Mouse (Mus musculus) neural tube, embryonic 11.5 days (tissue): Measurements from ENCODE around the gene Pakap. TPM values are rescaled to one million over a fixed set of nuclear protein-coding genes. Genes with fewer than 3 reads are reported as not detected.

Experiments used
- ATAC-seq: fragments of 200-750 bp; cut with Nextera tagmentation; 2 replicates; pipeline ENCODE4 v1.8.0; 2017; ENCODE audit warnings: moderate number of reproducible peaks, mild to moderate bottlenecking, moderate TSS enrichment, moderate library complexity; ENCODE audit not compliant: insufficient read depth, low FRiP score, low TSS enrichment
- DNase-seq: peaks from one replicate; pipeline ENCODE4 v3.0.0-alpha.2; 2015; ENCODE audit warnings: low spot score
- H3K27ac ChIP-seq: fragments of 300-500 bp; sonication (generic); 2 replicates; pipeline ENCODE4 v1.5.1; 2014; ENCODE audit warnings: low read depth, mild to moderate bottlenecking, low read length
- H3K27me3 ChIP-seq: fragments of 300-500 bp; sonication (generic); 2 replicates; pipeline ENCODE4 v1.6.1; 2014; ENCODE audit warnings: mild to moderate bottlenecking, low read length, mixed read lengths; ENCODE audit not compliant: control insufficient read depth, insufficient read depth
- H3K36me3 ChIP-seq: fragments of 300-500 bp; sonication (generic); 2 replicates; pipeline ENCODE4 v1.6.1; 2014; ENCODE audit warnings: mild to moderate bottlenecking, low read length, moderate library complexity, mixed read lengths; ENCODE audit not compliant: control insufficient read depth, insufficient read depth
- H3K4me1 ChIP-seq: fragments of 300-500 bp; sonication (generic); 2 replicates; pipeline ENCODE4 v1.6.1; 2014; ENCODE audit warnings: low read length, mixed read lengths; ENCODE audit not compliant: control insufficient read depth, insufficient read depth
- H3K4me2 ChIP-seq: fragments of 300-500 bp; sonication (generic); 2 replicates; pipeline ENCODE4 v1.6.1; 2014; ENCODE audit warnings: low read depth, mild to moderate bottlenecking, moderate library complexity
- H3K4me3 ChIP-seq: fragments of 300-500 bp; sonication (generic); 2 replicates; pipeline ENCODE4 v1.5.1; 2014; ENCODE audit warnings: low read depth, low read length
- H3K9ac ChIP-seq: fragments of 300-500 bp; sonication (generic); 2 replicates; pipeline ENCODE4 v1.6.1; 2014; ENCODE audit warnings: mild to moderate bottlenecking, low read length
- H3K9me3 ChIP-seq: fragments of 300-500 bp; sonication (generic); 2 replicates; pipeline ENCODE4 v1.6.1; 2016; ENCODE audit warnings: low read length; ENCODE audit not compliant: control insufficient read depth
- WGBS: fragments of 180-500 bp; shearing (Covaris S2); extraction: QIAGEN DNeasy Blood & Tissue Kit; methylation state at CpG from one replicate; pipeline ENCODE4 v1.1.7; 2014; 5-methylcytosine and 5-hydroxymethylcytosine counted together
- polyA plus RNA-seq: library from polyadenylated mRNA; unstranded; fragments of >200 nt; fragmentation: Nextera tagmentation; extraction: Ambion mirVana; gene quantifications from 2 replicates; pipeline ENCODE4 v1.2.1, GENCODE M21; 2014

The Pakap gene
- polyA plus RNA-seq, 1 experiment from 2014 or later: 20.8 TPM

GRCm38 (mm10) chr4:57783853-57784600, 216.0 kb downstream of the Pakap start:
- WGBS: 81% methylated on average over 11 of the region's 11 CpGs
- Histone ChIP-seq H3K9ac (no peak overlapping the region), H3K4me3 (0 out of 2 replicates have a peak overlapping the region, but pooled peaks have one; percentile 43), H3K36me3 (no peaks in the 10 kb centered on the region), H3K27ac (no peak overlapping the region), H3K4me1 (peaks cover 2% of the 10 kb centered on the region), H3K27me3 (no peaks in the 10 kb centered on the region), H3K9me3 (no peaks in the 10 kb centered on the region), H3K4me2 (peak overlapping the region; percentile 63; the same call in 1 of the 2 replicates)
- ATAC-seq (no peak), DNase-seq (no peak)

DNA sequence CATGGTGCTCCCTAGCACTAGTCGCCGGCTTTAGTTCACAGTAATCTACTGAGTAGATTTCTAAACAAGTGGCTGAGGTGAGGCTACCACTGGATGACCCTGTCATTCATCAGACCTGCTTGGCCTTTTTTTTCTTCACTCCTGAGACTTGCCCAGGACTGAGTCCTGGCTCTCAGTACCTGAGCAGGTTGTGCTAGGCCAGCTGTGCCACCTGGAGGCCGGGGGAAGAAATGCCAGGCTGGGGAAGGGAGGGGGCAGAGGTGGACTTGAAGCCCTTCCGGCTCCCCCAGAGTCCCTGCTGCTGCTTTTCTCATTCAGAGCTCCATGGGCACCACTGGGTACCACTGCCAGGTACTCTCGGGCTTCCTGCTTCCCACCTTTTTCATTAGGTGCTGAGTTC, 220.7 kb downstream of the Pakap start:
- Histone ChIP-seq H3K36me3 (no peaks in the 10 kb centered on the region), H3K9me3 (no peaks in the 10 kb centered on the region), H3K4me2 (no peak overlapping the region), H3K9ac (no peak overlapping the region), H3K4me3 (no peak overlapping the region), H3K27ac (no peak overlapping the region), H3K4me1 (peaks cover 4% of the 10 kb centered on the region; the same call in 1 of the 2 replicates), H3K27me3 (no peaks in the 10 kb centered on the region)
- ATAC-seq (no peak), DNase-seq (no peak)
- WGBS: 53% methylated on average over 5 of the region's 5 CpGs

GRCm38 (mm10) chr4:57789118-57789517, 221.1 kb downstream of the Pakap start:
- Histone ChIP-seq H3K27ac (no peak overlapping the region), H3K9ac (no peak overlapping the region), H3K36me3 (no peaks in the 10 kb centered on the region), H3K9me3 (no peaks in the 10 kb centered on the region), H3K27me3 (no peaks in the 10 kb centered on the region), H3K4me2 (no peak overlapping the region), H3K4me3 (no peak overlapping the region), H3K4me1 (peaks cover 4% of the 10 kb centered on the region; the same call in 1 of the 2 replicates)
- DNase-seq: no peak
- no peak for ATAC-seq

GRCm38 (mm10) chr4:57793989-57794388, 226.0 kb downstream of the Pakap start:
- DNase-seq (no peak), ATAC-seq (no peak)
- no peak overlapping the region for H3K27ac ChIP-seq
- no peak overlapping the region for H3K4me3 ChIP-seq
- no peaks in the 10 kb centered on the region for H3K27me3 ChIP-seq
- no peak overlapping the region for H3K9ac ChIP-seq
- H3K4me1 ChIP-seq: 0 out of 2 replicates have a peak, but pooled peaks cover 4% of the 10 kb centered on the region
- no peaks in the 10 kb centered on the region for H3K36me3 ChIP-seq
- H3K9me3 ChIP-seq: no peaks in the 10 kb centered on the region
- WGBS: 85% methylated on average over 8 of the region's 8 CpGs
- no peak overlapping the region for H3K4me2 ChIP-seq

DNA sequence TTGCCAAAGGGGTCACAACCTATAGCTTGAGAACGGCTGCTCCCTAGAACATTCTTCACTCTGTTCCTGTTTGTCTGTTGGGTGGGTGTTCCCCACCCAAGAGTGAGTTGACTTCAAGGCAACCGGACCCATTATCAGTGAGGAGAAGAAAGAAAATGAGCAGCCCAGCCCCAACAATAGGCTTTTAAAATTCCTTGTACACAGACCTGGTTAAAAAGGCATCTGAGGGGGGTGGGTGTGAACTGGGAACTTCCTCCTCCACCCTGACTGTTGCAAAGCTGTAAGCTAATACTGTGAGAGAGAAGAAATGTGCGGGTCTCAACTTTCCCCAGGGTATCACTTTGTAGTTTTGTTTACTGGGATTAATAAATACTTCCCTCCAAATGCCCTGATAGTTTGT, 226.6 kb downstream of the Pakap start:
- whole genome bisulfite sequencing: 51% methylated on average over 3 of the region's 3 CpGs
- Histone ChIP-seq H3K4me1 (no peaks in the 10 kb centered on the region), H3K4me3 (no peak overlapping the region), H3K9me3 (no peaks in the 10 kb centered on the region), H3K27ac (no peak overlapping the region), H3K27me3 (no peaks in the 10 kb centered on the region), H3K36me3 (no peaks in the 10 kb centered on the region), H3K9ac (no peak overlapping the region), H3K4me2 (no peak overlapping the region)
- DNase-seq: no peak
- ATAC-seq: no peak

GRCm38 (mm10) chr4:57797548-57798285, 229.7 kb downstream of the Pakap start:
- Histone ChIP-seq H3K9me3 (no peaks in the 10 kb centered on the region), H3K4me1 (no peaks in the 10 kb centered on the region), H3K27ac (0 out of 2 replicates have a peak overlapping the region, but pooled peaks have one; percentile 7), H3K27me3 (no peaks in the 10 kb centered on the region), H3K9ac (no peak overlapping the region), H3K4me2 (no peak overlapping the region), H3K36me3 (no peaks in the 10 kb centered on the region), H3K4me3 (no peak overlapping the region)
- no peak for DNase-seq
- ATAC-seq: no peak
- WGBS: 86% methylated on average over 9 of the region's 9 CpGs

GRCm38 (mm10) chr4:57798286-57799018, 230.5 kb downstream of the Pakap start:
- Histone ChIP-seq H3K36me3 (no peaks in the 10 kb centered on the region), H3K4me3 (no peak overlapping the region), H3K27me3 (no peaks in the 10 kb centered on the region), H3K4me2 (no peak overlapping the region), H3K9me3 (no peaks in the 10 kb centered on the region), H3K9ac (peak overlapping the region; percentile 5; the same call in 1 of the 2 replicates), H3K27ac (0 out of 2 replicates have a peak overlapping the region, but pooled peaks have one; percentile 7), H3K4me1 (no peaks in the 10 kb centered on the region)
- ATAC-seq (peak; percentile 31; the same call in 1 of the 2 replicates), DNase-seq (no peak)
- WGBS: 38% methylated on average over 10 of the region's 10 CpGs

DNA sequence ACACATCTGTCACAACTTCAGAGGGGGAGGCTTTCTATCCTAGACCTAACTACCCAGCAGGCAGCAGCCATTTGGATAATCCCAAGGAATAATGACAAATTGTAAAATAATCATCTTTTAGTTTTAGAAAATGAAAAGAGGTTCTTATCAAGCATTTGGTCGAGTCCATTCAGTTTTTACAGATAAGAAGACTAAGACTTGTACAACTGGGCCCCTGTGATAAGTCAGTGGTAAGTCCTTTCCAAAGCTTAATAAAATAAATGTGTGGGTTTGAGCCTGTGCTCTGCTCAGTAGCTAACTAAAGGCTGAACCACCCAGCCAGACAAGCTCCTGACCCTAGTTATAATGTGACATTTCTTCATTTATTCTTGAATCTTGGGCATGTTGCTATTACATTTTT, 231.3 kb downstream of the Pakap start:
- no peaks in the 10 kb centered on the region for H3K4me1 ChIP-seq
- H3K27me3 ChIP-seq: no peaks in the 10 kb centered on the region
- no peak overlapping the region for H3K4me3 ChIP-seq
- ATAC-seq: no peak
- WGBS: 87% methylated on average over 1 of the region's 1 CpGs
- H3K27ac ChIP-seq: no peak overlapping the region
- H3K9ac ChIP-seq: no peak overlapping the region
- no peaks in the 10 kb centered on the region for H3K9me3 ChIP-seq
- H3K36me3 ChIP-seq: no peaks in the 10 kb centered on the region
- H3K4me2 ChIP-seq: no peak overlapping the region
- DNase-seq: no peak
